Mouse (Mus musculus) neural tube, embryonic 13.5 days (tissue): ENCODE measurements around the gene Sec22a. TPM values are rescaled to one million over a fixed set of nuclear protein-coding genes. Genes with fewer than 3 reads are reported as not detected.

ENCODE experiments used
- ATAC-seq: fragments of 200-750 bp; cut with Nextera tagmentation; 2 replicates; pipeline ENCODE4 v1.8.0; 2017; ENCODE audit warnings: low read depth, mild to moderate bottlenecking, moderate TSS enrichment, moderate library complexity
- H3K27ac ChIP-seq: fragments of 300-500 bp; sonication (generic); replicated peaks from 2 replicates; pipeline ENCODE4 v1.5.1; 2015; ENCODE audit warnings: moderate library complexity, mild to moderate bottlenecking, inconsistent platforms
- H3K27me3 ChIP-seq: fragments of 300-500 bp; sonication (generic); 2 replicates; pipeline ENCODE4 v1.6.1; 2015; ENCODE audit warnings: mild to moderate bottlenecking, inconsistent platforms
- H3K36me3 ChIP-seq: fragments of 300-500 bp; sonication (generic); 2 replicates; pipeline ENCODE4 v1.6.1; 2015; ENCODE audit warnings: mild to moderate bottlenecking, inconsistent platforms
- H3K4me1 ChIP-seq: fragments of 300-500 bp; sonication (generic); replicated peaks from 2 replicates; pipeline ENCODE4 v1.6.1; 2015; ENCODE audit warnings: inconsistent platforms
- H3K4me2 ChIP-seq: fragments of 300-500 bp; sonication (generic); 2 replicates; pipeline ENCODE4 v1.6.1; 2015; ENCODE audit warnings: inconsistent platforms, mild to moderate bottlenecking, moderate library complexity
- H3K4me3 ChIP-seq: fragments of 300-500 bp; sonication (generic); 2 replicates; pipeline ENCODE4 v1.5.1; 2015; ENCODE audit warnings: mild to moderate bottlenecking, inconsistent platforms
- H3K9ac ChIP-seq: fragments of 300-500 bp; sonication (generic); 2 replicates; pipeline ENCODE4 v1.6.1; 2015; ENCODE audit warnings: moderate library complexity, mild to moderate bottlenecking, inconsistent platforms
- H3K9me3 ChIP-seq: fragments of 300-500 bp; sonication (generic); 2 replicates; pipeline ENCODE4 v1.6.1; 2016; ENCODE audit warnings: inconsistent platforms
- WGBS: fragments of 180-500 bp; shearing (Covaris S2); methylation state at CpG from one replicate; pipeline ENCODE4 v1.1.7; 2015; 5-methylcytosine and 5-hydroxymethylcytosine counted together
- polyA plus RNA-seq: library from polyadenylated mRNA; unstranded; fragments of >200 nt; fragmentation: Nextera tagmentation; extraction: Ambion mirVana; gene quantifications from 2 replicates; pipeline ENCODE4 v1.2.1, GENCODE M21; 2015

The Sec22a gene
- 38.1 and 39.2 TPM in 2 replicates for polyA plus RNA-seq

DNA sequence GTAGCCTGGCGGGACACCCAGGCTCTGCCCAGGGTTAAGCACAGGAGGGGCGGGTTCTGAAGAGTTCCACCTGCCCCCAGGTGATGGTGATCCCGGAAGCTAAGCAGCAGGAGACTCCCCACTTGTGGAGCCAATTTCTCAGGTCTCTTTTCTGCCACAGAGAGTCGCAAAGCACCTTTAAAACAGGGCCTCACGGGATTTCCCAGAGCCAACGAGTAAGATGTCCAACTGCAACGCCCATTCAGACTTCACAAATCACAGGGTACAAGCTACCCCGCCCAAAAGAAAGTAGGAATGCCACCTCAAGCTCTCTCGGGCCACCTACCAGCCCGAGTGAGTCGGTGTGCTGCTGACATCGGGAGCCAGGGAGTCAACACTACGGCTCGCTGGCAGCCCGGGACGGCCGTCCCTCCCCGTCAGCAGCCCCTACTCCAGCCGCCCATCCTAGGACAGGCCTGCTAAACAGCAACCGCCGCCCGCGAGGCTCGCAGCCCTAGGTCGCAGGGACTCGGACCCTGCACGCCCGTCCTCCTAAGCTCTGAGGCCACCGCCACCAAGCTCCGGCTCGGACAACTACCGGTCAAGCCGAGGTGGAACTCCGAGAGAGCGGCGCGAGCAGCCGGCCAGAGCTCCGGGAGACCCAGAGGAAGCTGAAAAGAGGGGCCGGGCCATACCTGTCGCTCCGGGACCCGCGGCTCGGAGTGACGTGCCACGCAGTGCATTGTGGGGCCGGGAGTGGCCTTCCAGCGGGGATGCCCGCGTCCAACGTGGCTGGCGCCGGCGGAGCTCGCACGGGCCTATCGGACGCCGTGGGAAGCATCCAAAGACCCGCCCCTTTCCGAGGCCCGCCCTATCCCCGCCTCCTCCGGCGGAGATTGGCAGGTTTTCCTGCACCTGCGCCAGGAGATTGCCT is at the start of gene Sec22a:
Gene Sec22a, minus strand, starts transcription at position 769 of the 913 bp plus-strand sequence.
- Histone ChIP-seq H3K36me3 (peaks cover 13% of the 10 kb centered on the region; the same call in 1 of the 2 replicates), H3K9me3 (no peaks in the 10 kb centered on the region), H3K27me3 (no peaks in the 10 kb centered on the region), H3K4me3 (peak within 1 kb of the TSS; percentile 67), H3K27ac (peak within 1 kb of the TSS; percentile 87), H3K9ac (peak within 1 kb of the TSS; percentile 86), H3K4me1 (peaks cover 12% of the 10 kb centered on the region), H3K4me2 (peak within 1 kb of the TSS; percentile 95)
- ATAC-seq: peak; percentile 100
- WGBS: under 1% methylated on average over 67 of the region's 67 CpGs

DNA sequence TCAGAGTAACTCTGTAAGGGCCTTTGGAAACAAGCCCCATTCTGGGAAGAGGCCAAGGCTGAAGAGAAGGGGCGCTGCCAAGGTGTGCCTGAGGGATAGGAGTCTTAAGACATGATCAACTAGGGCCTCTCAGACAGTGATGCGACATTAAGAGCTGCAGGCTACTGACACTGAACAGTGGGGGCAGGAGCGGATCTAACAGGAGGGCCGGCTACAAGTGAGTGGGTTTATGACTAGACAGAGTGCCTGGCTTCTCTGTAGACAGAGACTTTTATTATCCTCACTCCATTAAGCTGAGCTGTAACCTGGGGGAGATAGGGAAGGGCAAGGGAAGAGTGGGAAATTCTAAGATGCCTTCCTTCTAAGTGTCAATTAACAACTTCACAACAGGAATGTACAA is 43.0 kb upstream of the Sec22a start:
- H3K4me3 ChIP-seq: no peak overlapping the region
- ATAC-seq: peak; percentile 88
- WGBS: 22% methylated on average over 4 of the region's 4 CpGs

DNA sequence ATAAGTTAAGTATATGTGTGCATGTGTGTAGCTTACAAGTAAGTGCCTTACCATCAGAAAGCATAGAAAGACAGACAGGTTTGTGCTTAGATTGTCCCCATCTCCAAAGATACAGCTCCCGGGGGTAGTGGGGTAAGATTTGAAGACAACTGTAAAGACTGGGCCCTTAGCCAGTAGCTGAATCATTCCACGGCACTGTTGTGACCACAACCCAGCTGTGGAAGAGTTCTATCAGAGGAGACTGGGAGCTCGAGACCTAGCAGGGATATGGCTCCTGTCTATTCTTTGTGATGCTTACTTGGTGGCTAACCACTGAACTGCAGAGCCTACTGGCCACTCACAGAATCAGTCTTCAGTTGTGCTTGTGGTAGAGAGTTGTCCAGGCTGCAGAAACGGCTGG is 42.4 kb upstream of the Sec22a start:
- H3K9me3 ChIP-seq: no peaks in the 10 kb centered on the region
- H3K4me1 ChIP-seq: peaks cover 18% of the 10 kb centered on the region
- peak overlapping the region; percentile 33; the same call in 1 of the 2 replicates for H3K27ac ChIP-seq
- WGBS: 84% methylated on average over 4 of the region's 4 CpGs
- no peaks in the 10 kb centered on the region; the same call in 1 of the 2 replicates for H3K36me3 ChIP-seq
- no peaks in the 10 kb centered on the region for H3K27me3 ChIP-seq
- no peak overlapping the region for H3K9ac ChIP-seq
- ATAC-seq: no peak
- no peak overlapping the region for H3K4me2 ChIP-seq
- H3K4me3 ChIP-seq: no peak overlapping the region

More for the DNA sequence above, 43.0 kb upstream of the Sec22a start:
- no peak overlapping the region for H3K9ac ChIP-seq
- H3K9me3 ChIP-seq: no peaks in the 10 kb centered on the region
- H3K27me3 ChIP-seq: no peaks in the 10 kb centered on the region
- H3K36me3 ChIP-seq: no peaks in the 10 kb centered on the region; the same call in 1 of the 2 replicates
- peak overlapping the region; percentile 33; the same call in 1 of the 2 replicates for H3K27ac ChIP-seq
- H3K4me2 ChIP-seq: no peak overlapping the region
- H3K4me1 ChIP-seq: peaks cover 18% of the 10 kb centered on the region

DNA sequence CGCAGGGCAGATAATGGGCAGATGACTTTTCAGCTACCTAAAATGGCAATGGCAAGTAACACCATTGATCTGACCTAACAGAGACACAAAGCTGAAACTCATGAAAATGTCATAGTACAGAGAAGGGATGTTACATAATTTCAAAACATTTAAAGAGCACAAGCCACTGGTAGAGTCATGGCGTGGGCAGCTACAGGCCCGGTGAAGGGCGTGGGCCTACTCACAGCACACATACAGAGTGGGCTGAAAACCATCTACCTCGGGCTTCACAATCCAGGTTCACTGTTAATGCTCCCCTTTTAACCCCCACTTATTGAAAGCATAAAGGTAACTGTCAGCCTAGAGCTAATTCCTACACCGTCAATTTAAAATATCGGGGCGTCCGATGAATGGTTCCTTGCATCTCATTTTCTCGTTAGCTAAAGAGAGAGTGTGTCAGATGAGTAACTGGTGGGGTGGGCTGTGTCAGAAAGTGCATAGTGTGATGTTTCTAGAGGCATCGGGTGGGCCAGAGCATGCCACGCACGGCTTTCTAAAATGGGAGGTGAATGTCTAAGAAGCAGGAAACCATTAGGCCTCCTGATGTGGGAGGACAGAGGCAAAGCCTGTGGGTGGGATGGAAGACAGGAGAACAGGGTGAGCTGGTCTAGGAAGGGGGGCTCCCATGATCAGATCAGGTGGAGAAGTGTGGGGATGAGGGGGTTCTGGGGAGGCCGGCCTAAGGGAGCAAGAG is 41.8 kb upstream of the Sec22a start:
- Histone ChIP-seq H3K9me3 (no peaks in the 10 kb centered on the region), H3K4me3 (no peak overlapping the region), H3K27me3 (no peaks in the 10 kb centered on the region), H3K27ac (no peak overlapping the region), H3K9ac (no peak overlapping the region), H3K4me1 (peaks cover 18% of the 10 kb centered on the region), H3K4me2 (no peak overlapping the region), H3K36me3 (no peaks in the 10 kb centered on the region; the same call in 1 of the 2 replicates)
- ATAC-seq: no peak
- WGBS: 93% methylated on average over 14 of the region's 14 CpGs

DNA sequence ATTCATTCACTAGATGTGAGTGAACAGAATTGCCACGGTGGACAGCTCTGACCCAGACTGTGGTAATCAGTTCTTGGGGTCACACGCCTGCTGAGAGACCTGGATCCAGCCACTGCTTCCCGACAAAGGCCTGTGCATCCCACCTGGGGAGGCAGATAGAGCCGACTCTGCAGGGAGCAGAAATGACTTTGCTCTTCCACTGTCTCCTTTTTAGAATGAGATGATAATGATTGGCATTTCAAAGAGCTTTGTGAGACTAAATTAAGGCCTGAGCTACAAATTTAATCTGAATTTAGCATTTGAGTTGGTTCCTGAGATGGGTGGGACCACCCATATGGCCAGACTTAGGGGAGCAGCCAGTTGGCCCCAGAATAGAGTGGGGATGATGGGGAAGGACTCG is 41.1 kb upstream of the Sec22a start:
- no peaks in the 10 kb centered on the region for H3K9me3 ChIP-seq
- ATAC-seq: no peak
- no peak overlapping the region for H3K4me3 ChIP-seq
- 56% methylated on average over 5 of the region's 5 CpGs for WGBS
- peaks cover 18% of the 10 kb centered on the region for H3K4me1 ChIP-seq
- no peaks in the 10 kb centered on the region; the same call in 1 of the 2 replicates for H3K36me3 ChIP-seq
- H3K27ac ChIP-seq: no peak overlapping the region
- H3K27me3 ChIP-seq: no peaks in the 10 kb centered on the region
- no peak overlapping the region for H3K4me2 ChIP-seq
- H3K9ac ChIP-seq: no peak overlapping the region

DNA sequence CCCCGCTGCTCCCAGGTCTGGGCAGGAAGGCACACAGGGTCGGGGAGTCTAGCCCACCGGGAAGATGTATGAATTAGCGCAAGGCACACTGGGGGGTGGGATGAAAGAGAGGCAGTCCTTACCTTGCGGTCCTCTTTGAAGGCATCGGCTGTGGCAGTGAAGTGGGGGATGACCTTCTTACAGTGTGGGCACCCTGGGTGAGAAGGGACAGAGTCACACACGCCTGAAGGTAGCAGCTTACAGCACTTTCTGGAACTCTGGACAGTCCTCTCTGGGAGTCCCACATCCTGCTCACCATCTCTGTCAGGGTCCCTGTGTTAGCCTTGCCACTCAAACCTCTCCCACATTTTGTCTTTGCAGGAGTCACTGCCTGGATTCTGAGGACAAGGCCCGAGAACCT is 40.2 kb upstream of the Sec22a start:
- no peak overlapping the region for H3K4me2 ChIP-seq
- no peak overlapping the region for H3K4me3 ChIP-seq
- no peaks in the 10 kb centered on the region; the same call in 1 of the 2 replicates for H3K36me3 ChIP-seq
- no peak overlapping the region for H3K9ac ChIP-seq
- no peak for ATAC-seq
- no peak overlapping the region for H3K27ac ChIP-seq
- 89% methylated on average over 8 of the region's 8 CpGs for WGBS
- H3K27me3 ChIP-seq: no peaks in the 10 kb centered on the region
- no peaks in the 10 kb centered on the region for H3K9me3 ChIP-seq
- H3K4me1 ChIP-seq: peaks cover 18% of the 10 kb centered on the region

DNA sequence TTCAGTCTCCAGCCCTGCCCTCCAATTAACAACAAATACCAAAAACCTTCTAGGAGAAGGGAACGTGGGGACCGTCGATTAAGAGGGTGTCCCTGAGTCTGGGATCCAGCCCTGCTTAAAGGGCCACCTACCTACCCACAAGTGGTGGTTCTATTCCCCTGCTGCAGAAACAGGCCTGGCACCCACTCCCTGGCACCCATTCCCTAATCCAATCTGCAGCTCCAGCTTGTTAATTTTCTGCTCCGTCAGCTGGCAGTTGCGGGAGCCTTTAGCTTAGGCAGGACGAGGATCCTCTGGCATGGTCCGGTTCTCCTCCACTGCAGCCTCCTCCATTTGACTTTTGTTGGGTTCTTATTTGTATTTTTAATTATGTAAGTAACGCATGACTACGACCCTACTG is 39.6 kb upstream of the Sec22a start:
- 85% methylated on average over 9 of the region's 9 CpGs for WGBS
- H3K27me3 ChIP-seq: no peaks in the 10 kb centered on the region
- H3K4me2 ChIP-seq: no peak overlapping the region
- H3K4me3 ChIP-seq: no peak overlapping the region
- H3K27ac ChIP-seq: no peak overlapping the region
- H3K4me1 ChIP-seq: peaks cover 18% of the 10 kb centered on the region
- H3K9me3 ChIP-seq: no peaks in the 10 kb centered on the region
- H3K9ac ChIP-seq: no peak overlapping the region
- H3K36me3 ChIP-seq: no peaks in the 10 kb centered on the region; the same call in 1 of the 2 replicates
- ATAC-seq: no peak

DNA sequence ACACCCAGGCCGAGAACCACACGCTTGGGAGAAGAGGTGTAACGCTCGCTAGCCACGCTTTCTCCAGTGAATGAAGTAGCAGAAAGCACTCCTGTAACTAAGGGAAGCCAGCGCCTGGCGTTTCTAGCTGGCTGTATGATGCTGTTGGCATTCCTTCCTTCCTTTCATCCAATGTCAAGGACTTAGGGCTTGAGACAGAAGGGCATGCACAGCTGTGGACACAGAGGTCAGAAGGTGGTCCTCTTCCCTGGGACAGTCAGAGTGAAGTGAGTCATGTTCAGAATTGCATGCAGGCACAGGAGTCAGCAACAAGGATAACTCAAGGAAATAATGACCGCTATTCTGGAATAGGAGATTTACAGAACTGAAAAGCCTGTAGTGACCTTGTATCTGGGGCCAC is 29.1 kb upstream of the Sec22a start:
- no peaks in the 10 kb centered on the region for H3K4me1 ChIP-seq
- H3K27me3 ChIP-seq: no peaks in the 10 kb centered on the region
- no peaks in the 10 kb centered on the region for H3K9me3 ChIP-seq
- H3K9ac ChIP-seq: no peak overlapping the region
- ATAC-seq: no peak
- no peak overlapping the region for H3K27ac ChIP-seq
- WGBS: 89% methylated on average over 8 of the region's 8 CpGs
- H3K36me3 ChIP-seq: peaks cover 8% of the 10 kb centered on the region
- H3K4me3 ChIP-seq: no peak overlapping the region
- no peak overlapping the region for H3K4me2 ChIP-seq

DNA sequence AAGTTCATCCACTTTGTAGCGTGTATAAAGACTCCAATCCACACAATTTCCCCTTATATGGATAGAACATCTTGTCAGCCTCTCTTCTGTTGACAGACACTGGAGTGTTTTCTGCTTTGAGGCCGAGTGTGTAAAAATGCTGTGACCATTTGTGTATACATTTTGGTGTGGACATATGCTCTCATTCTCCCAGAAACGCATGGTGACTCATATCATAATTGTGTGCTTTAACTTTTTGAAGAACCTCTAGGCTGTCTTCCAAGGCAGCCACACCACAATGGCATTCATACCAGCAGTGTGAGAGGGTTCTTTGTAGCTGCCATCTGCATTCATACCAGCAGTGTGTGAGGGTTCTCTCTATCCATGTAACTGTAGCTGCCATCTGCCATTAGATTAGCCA is 21.9 kb upstream of the Sec22a start:
- Histone ChIP-seq H3K27me3 (no peaks in the 10 kb centered on the region), H3K27ac (no peak overlapping the region), H3K4me3 (no peak overlapping the region), H3K4me2 (no peak overlapping the region), H3K9me3 (no peaks in the 10 kb centered on the region), H3K36me3 (no peaks in the 10 kb centered on the region), H3K9ac (no peak overlapping the region), H3K4me1 (no peaks in the 10 kb centered on the region)
- no peak for ATAC-seq
- WGBS: 86% methylated on average over 3 of the region's 3 CpGs

DNA sequence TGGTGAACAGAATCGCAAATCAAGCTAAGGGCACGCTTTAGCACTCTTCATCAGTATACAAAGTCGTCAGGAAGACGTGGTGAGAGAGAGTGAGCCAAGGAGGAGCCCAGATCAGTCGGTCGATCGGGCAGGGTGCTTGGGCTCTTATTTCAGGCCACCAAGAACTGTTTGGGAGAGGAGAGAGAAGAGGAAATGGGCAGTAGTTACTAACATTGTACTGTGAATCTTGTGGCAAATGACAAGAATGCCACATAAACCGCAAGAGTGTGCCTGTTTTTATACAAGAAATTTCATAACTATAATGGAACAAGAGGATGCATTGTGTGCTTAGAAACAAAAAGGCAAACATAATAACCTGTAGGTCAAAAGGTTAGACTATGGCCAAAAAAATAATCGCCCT is 16.3 kb upstream of the Sec22a start:
- no peaks in the 10 kb centered on the region for H3K27me3 ChIP-seq
- no peak overlapping the region for H3K9ac ChIP-seq
- H3K4me2 ChIP-seq: no peak overlapping the region
- WGBS: 71% methylated on average over 9 of the region's 9 CpGs
- H3K4me3 ChIP-seq: no peak overlapping the region
- no peak overlapping the region for H3K27ac ChIP-seq
- no peak for ATAC-seq
- no peaks in the 10 kb centered on the region for H3K36me3 ChIP-seq
- no peaks in the 10 kb centered on the region for H3K9me3 ChIP-seq
- no peaks in the 10 kb centered on the region for H3K4me1 ChIP-seq

DNA sequence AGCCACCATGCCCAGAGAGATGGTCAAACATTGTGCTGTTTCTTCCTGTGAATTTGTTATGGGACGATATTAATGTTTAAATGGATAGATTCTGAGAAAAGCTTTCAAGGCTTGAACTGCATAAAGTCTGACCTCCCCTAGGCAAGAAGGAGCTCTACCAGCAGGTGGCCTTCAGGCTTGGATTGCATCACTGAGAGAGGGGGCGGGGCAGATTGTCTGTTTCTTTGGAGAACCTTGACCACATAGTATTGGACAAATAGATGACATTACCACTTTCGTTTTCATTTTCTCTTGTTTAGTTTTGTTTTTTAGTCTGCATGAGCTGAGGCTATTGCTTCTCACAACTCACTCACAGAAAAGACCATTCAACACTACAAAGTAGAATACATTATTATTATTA is 15.6 kb upstream of the Sec22a start:
- Histone ChIP-seq H3K4me1 (no peaks in the 10 kb centered on the region), H3K4me2 (no peak overlapping the region), H3K9me3 (no peaks in the 10 kb centered on the region), H3K27me3 (no peaks in the 10 kb centered on the region), H3K27ac (no peak overlapping the region), H3K4me3 (no peak overlapping the region), H3K36me3 (no peaks in the 10 kb centered on the region), H3K9ac (no peak overlapping the region)
- WGBS: 78% methylated on average over 3 of the region's 3 CpGs
- ATAC-seq: no peak

DNA sequence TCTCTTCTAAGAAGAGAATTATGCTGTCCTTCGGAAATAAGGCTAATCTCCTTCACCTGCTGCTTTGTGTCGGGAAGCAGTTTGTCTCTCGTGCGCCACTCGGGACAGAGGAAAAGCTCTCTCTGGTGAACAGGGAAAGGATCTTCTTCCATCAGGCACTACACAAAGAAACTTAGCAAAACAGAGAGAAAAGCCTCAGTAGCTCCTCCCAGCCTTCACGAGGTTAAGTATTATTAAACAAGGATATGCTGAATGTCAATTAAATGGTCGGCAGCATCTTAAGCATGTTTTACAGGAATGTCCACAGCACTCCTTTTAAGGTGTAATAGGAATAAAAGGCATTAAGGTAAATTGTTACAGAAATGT is 328 bp upstream of the Sec22a start:
- peak; percentile 60 for ATAC-seq
- peak overlapping the region; percentile 87 for H3K27ac ChIP-seq
- under 1% methylated on average over 7 of the region's 7 CpGs for WGBS

More for the DNA sequence above, 328 bp upstream of the Sec22a start:
- no peaks in the 10 kb centered on the region for H3K9me3 ChIP-seq
- H3K27me3 ChIP-seq: no peaks in the 10 kb centered on the region
- peaks cover 10% of the 10 kb centered on the region; the same call in 1 of the 2 replicates for H3K36me3 ChIP-seq
- peak overlapping the region; percentile 70 for H3K9ac ChIP-seq
- H3K4me2 ChIP-seq: peak overlapping the region; percentile 95
- H3K4me1 ChIP-seq: peaks cover 12% of the 10 kb centered on the region
- H3K4me3 ChIP-seq: peak overlapping the region; percentile 67
